Mouse (Mus musculus) midbrain, postnatal 0 days (tissue): ENCODE results near the gene Adamts13. TPM values are rescaled to one million over a fixed set of nuclear protein-coding genes. Genes with fewer than 3 reads are reported as not detected.
A peak's percentile ranks its signal among the peaks of the same experiment; 100 is the strongest.

Experiments used
- ATAC-seq: fragments of 200-750 bp; cut with Nextera tagmentation; 2 replicates; pipeline ENCODE4 v1.8.0; 2017; ENCODE audit warnings: moderate number of reproducible peaks, mild to moderate bottlenecking, moderate TSS enrichment, moderate library complexity; ENCODE audit not compliant: low FRiP score
- DNase-seq: peaks from one replicate; pipeline ENCODE4 v3.0.0-alpha.2; 2015; ENCODE audit warnings: low spot score
- H3K27ac ChIP-seq: fragments of 300-500 bp; sonication (generic); 2 replicates; pipeline ENCODE4 v1.5.1; 2014; ENCODE audit warnings: low read depth, mild to moderate bottlenecking, low read length, mixed read lengths
- H3K27me3 ChIP-seq: fragments of 300-500 bp; sonication (generic); 2 replicates; pipeline ENCODE4 v1.6.1; 2014; ENCODE audit warnings: low read length, control low read depth, mixed read lengths; ENCODE audit not compliant: insufficient read depth
- H3K36me3 ChIP-seq: fragments of 300-500 bp; sonication (generic); 2 replicates; pipeline ENCODE4 v1.6.1; 2014; ENCODE audit warnings: low read length, control low read depth, mixed read lengths; ENCODE audit not compliant: insufficient read depth
- H3K4me1 ChIP-seq: fragments of 300-500 bp; sonication (generic); 2 replicates; pipeline ENCODE4 v1.6.1; 2014; ENCODE audit warnings: mild to moderate bottlenecking, control low read depth, antibody characterized with exemption, low read length, mixed read lengths; ENCODE audit not compliant: insufficient read depth
- H3K4me2 ChIP-seq: fragments of 300-500 bp; sonication (generic); 2 replicates; pipeline ENCODE4 v1.6.1; 2014; ENCODE audit warnings: low read depth, mild to moderate bottlenecking, low read length, mixed read lengths; ENCODE audit not compliant: poor library complexity, severe bottlenecking
- H3K4me3 ChIP-seq: fragments of 300-500 bp; sonication (generic); 2 replicates; pipeline ENCODE4 v1.5.1; 2014; ENCODE audit warnings: low read depth, mild to moderate bottlenecking, low read length, moderate library complexity
- H3K9ac ChIP-seq: fragments of 300-500 bp; sonication (generic); replicated peaks from 2 replicates; pipeline ENCODE4 v1.6.1; 2014; ENCODE audit warnings: mild to moderate bottlenecking, low read length, moderate library complexity, mixed read lengths; ENCODE audit not compliant: poor library complexity, severe bottlenecking
- H3K9me3 ChIP-seq: fragments of 300-500 bp; sonication (generic); 2 replicates; pipeline ENCODE4 v1.6.1; 2016; ENCODE audit warnings: low read length, control low read depth
- CTCF ChIP-seq: IDR thresholded peaks from 2 replicates; pipeline ENCODE4 v1.5.1; 2016; ENCODE audit warnings: antibody characterized with exemption, mild to moderate bottlenecking
- WGBS: fragments of 180-500 bp; shearing (Covaris S2); extraction: QIAGEN DNeasy Blood & Tissue Kit; methylation state at CpG from one replicate; pipeline ENCODE4 v1.1.7; 2014; 5-methylcytosine and 5-hydroxymethylcytosine counted together
- polyA plus RNA-seq: library from polyadenylated mRNA; unstranded; fragments of >200 nt; fragmentation: Nextera tagmentation; extraction: Ambion mirVana; gene quantifications from 2 replicates; pipeline ENCODE4 v1.2.1, GENCODE M21; 2015
- total RNA-seq: library from RNA; depleted of rRNA; stranded (reverse); fragments of >200 nt; gene quantifications from 2 replicates; pipeline ENCODE4 v1.2.3, GENCODE M21; 2014

The Adamts13 gene
- total and polyA plus RNA-seq, 2 experiments from 2014 or later = not detected

DNA sequence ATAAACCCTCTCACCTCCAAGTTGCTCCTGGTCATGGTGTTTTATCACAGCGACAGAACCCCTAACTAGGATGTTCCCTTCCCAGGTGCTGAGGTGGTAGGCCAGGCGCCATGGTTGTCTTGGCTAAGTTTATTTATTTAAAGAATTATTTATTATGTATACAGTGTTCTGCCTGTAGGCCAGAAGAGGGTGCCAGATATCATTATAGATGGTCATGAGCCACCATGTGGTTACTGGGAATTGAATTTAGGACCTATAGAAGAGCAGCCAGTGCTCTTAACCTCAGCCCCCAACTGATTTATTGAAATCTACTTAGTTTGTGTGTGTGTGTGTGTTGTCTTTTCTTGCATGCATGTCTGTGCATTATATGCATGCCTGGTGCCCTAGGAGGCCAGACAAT, 59.1 kb downstream of the Adamts13 start:
- TF ChIP-seq CTCF = peak; percentile 45; the same call in 1 of the 2 replicates
- Histone ChIP-seq H3K9me3 (no peaks in the 10 kb centered on the region), H3K27me3 (no peaks in the 10 kb centered on the region), H3K4me3 (no peak overlapping the region), H3K9ac (no peak overlapping the region), H3K27ac (no peak overlapping the region), H3K36me3 (no peaks in the 10 kb centered on the region), H3K4me1 (peaks cover 5% of the 10 kb centered on the region; the same call in 1 of the 2 replicates), H3K4me2 (no peak overlapping the region)
- DNase-seq (no peak), ATAC-seq (no peak)
- 71% methylated on average over 2 of the region's 2 CpGs for WGBS

GRCm38 (mm10) chr2:27036003-27036402, 62.8 kb downstream of the Adamts13 start:
- Histone ChIP-seq H3K4me3 (no peak overlapping the region), H3K9ac (no peak overlapping the region), H3K9me3 (no peaks in the 10 kb centered on the region), H3K27me3 (no peaks in the 10 kb centered on the region), H3K4me2 (no peak overlapping the region), H3K27ac (no peak overlapping the region), H3K36me3 (no peaks in the 10 kb centered on the region), H3K4me1 (no peaks in the 10 kb centered on the region)
- DNase-seq (no peak), ATAC-seq (no peak)
- 58% methylated on average over 3 of the region's 3 CpGs for WGBS
- no peak for TF ChIP-seq CTCF

GRCm38 (mm10) chr2:27037008-27037407, 63.8 kb downstream of the Adamts13 start:
- Histone ChIP-seq H3K4me2 (no peak overlapping the region), H3K9me3 (no peaks in the 10 kb centered on the region), H3K27ac (no peak overlapping the region), H3K4me1 (no peaks in the 10 kb centered on the region), H3K27me3 (no peaks in the 10 kb centered on the region), H3K9ac (no peak overlapping the region), H3K36me3 (no peaks in the 10 kb centered on the region), H3K4me3 (no peak overlapping the region)
- DNase-seq (no peak), ATAC-seq (no peak)
- 67% methylated on average over 4 of the region's 4 CpGs for WGBS
- no peak for TF ChIP-seq CTCF

DNA sequence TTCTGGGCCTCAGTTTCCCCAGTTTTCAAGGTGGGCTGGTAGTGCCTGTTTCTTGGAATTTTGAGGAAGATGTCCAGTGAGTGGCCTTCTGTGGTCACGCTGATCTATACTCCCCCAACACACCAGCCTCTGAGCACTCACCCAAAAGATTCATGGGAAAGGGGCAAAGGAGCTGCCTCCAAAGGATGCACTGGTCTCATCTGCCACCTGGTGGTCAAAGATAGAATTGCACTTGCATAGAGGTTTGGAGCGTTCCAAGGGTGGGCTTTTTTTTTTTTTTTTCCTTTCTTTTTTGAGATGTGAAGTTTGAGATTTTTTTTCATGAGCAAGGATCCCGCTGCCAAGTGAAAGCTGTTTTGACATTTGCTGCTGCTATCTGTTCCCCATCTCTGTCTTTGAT, 65.4 kb downstream of the Adamts13 start:
- H3K27me3 ChIP-seq = no peaks in the 10 kb centered on the region
- no peaks in the 10 kb centered on the region for H3K36me3 ChIP-seq
- H3K9me3 ChIP-seq = no peaks in the 10 kb centered on the region
- no peak overlapping the region for H3K27ac ChIP-seq
- peak; percentile 85 for DNase-seq
- 0 out of 2 replicates have a peak, but pooled peaks have one; percentile 38 for ATAC-seq
- no peak overlapping the region for H3K9ac ChIP-seq
- no peak overlapping the region for H3K4me3 ChIP-seq
- no peaks in the 10 kb centered on the region for H3K4me1 ChIP-seq
- TF ChIP-seq CTCF = peak; percentile 97
- H3K4me2 ChIP-seq = no peak overlapping the region
- WGBS = 1% methylated on average over 3 of the region's 3 CpGs

- H3K4me1 ChIP-seq = no peaks in the 10 kb centered on the region
- H3K9me3 ChIP-seq = no peaks in the 10 kb centered on the region
- H3K4me3 ChIP-seq = no peak overlapping the region
- no peaks in the 10 kb centered on the region for H3K36me3 ChIP-seq
- no peak overlapping the region for H3K9ac ChIP-seq
- no peak for DNase-seq
- H3K27ac ChIP-seq = no peak overlapping the region
- no peaks in the 10 kb centered on the region for H3K27me3 ChIP-seq
- WGBS = 10% methylated on average over 1 of the region's 1 CpGs
- no peak for ATAC-seq
- no peak overlapping the region for H3K4me2 ChIP-seq
- TF ChIP-seq CTCF = peak; percentile 44
These were observed 66.1 kb downstream of the Adamts13 start for GRCm38 (mm10) chr2:27039286-27039685.

- Histone ChIP-seq H3K9me3 (no peaks in the 10 kb centered on the region), H3K9ac (no peak overlapping the region), H3K36me3 (no peaks in the 10 kb centered on the region), H3K27ac (no peak overlapping the region), H3K4me3 (no peak overlapping the region), H3K27me3 (no peaks in the 10 kb centered on the region), H3K4me2 (no peak overlapping the region), H3K4me1 (no peaks in the 10 kb centered on the region)
- TF ChIP-seq CTCF = no peak
- DNase-seq (no peak), ATAC-seq (no peak)
- WGBS = 74% methylated on average over 8 of the region's 8 CpGs
These were observed 69.1 kb downstream of the Adamts13 start for GRCm38 (mm10) chr2:27042131-27042844.
